Mouse (Mus musculus) brain, embryonic 18.5 days (tissue): Measurements from ENCODE around the gene Fxyd3.

ENCODE experiments used
- DNase-seq: peaks from one replicate; pipeline ENCODE4 v3.0.0-alpha.2; 2012; ENCODE audit warnings: low read depth, low spot score

The Fxyd3 gene

DNA sequence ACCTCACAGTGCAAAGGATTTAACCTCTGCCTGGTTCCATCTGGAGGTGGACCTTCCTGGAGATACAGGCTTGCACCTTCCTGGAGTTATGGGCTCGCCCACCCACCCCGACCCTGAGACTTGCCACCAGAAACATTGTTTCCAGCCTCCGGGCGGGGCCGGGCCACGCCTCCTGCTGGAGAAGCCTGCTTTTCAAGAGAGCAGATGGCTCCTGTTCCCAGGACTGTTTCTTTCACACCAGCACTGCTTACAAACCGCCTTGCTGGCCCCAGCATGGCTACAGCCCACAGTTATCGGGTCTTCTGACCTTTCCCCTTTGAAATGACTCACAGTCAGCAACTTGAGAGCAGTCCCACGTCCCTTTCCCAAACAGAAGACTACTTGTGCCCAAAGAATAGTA is 4.2 kb downstream of the Fxyd3 start:
- DNase-seq = no peak

DNA sequence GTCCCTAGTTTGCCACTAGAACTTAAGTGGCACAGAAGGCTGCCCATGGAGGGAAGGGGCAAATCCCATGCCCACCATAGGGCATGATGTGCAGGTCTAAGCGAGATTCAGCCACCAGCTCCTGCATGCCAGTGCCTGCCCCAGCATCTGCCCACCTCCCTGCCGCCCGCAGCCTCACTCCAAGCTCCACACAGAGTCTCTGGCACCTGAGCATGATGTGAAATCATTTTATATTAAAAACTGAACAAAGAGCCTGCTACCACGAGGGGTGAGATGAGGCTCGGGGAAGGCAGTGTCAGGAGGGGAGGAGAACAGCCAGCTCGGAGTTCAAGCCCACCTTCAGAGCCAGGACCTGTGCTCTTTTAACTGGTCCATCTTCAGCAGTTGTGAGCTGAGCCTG is 6.2 kb downstream of the Fxyd3 start:
- DNase-seq = no peak

DNA sequence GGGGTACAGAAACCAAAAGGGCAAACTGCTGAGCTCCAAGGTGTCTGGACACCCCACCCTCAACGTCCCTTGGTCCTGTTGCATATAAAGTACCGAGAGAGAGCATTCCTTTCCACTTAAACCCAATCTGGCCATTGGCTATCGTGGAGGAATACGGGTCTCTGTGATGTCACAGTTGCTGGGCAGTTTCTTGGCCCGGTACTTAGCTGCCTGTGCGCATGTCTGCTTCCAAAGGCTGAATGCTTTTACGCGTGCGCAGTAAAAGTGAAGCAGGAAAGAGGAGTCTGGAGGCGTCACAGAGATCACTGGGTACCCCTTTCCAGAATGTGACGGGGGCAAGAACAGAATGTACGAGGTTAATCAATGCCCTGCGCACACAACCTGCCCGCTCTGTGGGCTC is 7.0 kb downstream of the Fxyd3 start:
- DNase-seq = no peak

DNA sequence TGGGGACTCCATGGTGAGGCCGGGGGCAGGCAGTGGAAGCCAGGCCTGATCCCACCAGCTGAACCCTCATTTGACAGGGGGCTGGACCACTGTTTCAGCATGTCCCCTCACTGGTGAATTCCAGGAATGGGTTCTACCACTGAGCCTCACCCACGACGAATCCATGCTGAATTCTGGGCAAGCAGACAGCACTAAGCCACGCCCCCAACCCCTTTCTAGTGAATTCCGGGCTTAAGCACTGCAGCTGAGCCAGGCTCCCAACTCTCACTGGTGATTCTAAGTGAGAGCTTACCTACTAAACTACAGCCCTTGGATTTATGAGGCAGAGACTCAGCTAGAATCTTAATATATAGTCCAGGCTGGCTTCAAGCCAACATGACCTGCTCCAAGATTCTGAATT is 8.7 kb downstream of the Fxyd3 start:
- no peak for DNase-seq

DNA sequence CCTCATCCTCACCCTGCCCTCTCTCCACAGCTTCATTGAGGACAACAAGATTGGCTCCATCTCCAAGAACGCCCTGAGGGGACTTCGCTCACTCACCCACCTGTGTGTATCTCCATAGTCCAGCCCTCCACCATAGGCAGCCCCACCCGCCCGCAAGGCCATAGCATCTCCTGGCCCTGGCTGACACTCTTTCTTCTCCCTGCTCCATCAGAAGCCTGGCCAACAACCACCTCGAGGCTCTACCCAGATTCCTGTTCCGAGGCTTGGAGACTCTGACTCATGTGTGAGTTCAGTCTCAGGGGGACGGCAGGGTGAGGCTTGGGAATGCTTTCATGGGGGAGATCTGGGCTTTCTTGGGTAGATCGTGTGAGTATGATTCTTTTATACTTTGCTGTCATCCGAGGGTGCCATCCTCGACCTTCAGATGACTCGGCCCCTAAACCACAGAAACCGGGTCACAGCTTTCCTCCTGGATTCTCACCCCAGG is 13.4 kb downstream of the Fxyd3 start:
- DNase-seq = no peak

DNA sequence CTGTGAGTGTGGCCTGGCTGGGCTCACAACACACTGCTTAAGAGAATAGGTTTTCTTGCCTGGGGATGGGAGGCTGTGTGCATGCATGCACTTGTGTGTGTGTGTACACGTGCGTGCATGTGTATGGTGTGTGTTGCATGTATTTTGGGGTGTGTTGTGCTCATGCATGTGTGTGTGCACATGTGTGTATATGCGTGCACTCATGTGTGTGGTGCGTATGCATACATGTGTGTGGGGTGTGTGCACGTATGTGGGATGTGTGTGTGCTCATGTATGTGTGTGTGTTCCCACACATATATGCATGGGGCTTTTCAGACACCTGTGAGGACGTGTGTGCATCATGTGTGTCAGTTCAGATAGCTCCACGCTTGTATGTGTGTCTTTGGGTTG is 15.9 kb downstream of the Fxyd3 start:
- DNase-seq = no peak

DNA sequence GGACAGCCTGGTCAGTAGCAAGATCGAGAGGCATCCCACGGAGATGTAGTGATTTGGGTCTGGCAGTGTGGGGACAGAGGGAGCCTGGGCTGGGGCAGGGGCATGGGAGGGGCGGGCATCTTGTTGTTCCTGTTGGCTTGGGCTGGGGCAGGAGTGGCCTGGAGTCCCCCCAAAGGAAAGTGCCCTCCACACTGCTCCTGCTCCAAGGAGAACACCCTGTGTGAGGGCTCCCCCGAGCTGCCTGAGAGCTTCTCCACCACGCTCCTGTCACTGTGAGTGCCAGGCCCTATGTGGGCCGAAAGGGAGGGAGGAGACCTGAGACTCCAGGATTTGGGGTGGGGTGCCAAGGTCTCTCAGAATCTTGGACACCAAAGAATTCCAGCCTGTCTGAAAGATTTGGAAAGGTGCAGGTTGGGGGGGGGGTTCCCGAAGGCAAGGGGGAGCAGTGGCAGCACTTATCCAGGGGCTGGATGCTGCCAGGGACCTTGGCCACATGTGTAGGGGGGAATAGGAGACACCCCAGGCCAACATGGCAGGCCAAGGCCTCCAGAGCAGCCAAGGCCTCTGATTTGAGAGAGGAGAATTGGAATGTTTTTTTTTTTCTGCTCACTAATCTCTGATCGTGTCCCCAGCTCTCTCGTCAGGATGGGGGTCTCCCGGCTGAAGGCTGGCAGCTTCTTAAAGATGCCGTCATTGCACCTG is 16.4 kb downstream of the Fxyd3 start:
- no peak for DNase-seq

DNA sequence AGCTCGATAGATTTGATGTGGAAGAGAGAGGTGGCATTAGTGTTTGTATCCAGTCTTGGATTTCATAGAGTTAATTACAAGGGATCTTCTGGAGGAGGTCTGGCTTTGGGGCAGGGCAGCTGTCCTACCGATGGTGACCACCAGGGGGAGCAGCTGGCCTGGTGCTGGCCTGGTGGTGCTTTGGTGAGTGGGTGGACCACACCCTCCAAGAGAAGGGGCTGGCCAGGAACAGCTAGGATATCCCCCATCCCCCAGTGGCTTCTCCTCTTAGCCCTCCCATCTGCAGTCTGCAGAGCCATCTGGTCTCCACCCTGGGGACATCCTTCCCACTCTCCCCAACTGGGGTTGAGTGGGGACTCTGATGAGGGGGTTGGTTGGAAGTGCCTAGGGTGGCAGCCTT is 17.4 kb downstream of the Fxyd3 start, which contains the start of gene Lgi4:
Lgi4 (plus strand) TSS at position 235 of the 400 bp plus-strand sequence.
- DNase-seq = no peak

DNA sequence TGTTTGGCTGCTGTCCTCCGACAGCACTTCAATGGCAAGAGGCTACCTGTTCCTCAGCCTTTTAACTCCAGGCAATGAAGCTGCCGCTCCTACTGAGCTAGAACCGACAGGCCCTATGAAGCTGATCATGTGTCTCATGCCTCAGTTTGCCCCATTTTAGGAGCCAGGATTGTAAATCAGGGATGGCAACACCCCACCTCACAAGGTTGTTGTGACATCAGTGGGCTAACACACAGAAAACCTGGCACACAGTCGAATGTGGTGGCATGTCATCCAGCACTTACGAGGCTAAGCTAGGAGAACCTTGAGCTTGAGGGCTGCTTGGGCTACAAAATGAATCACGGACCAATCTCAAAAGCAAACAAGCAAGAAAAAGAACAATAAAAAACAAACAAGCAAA is 18.3 kb downstream of the Fxyd3 start:
- no peak for DNase-seq

DNA sequence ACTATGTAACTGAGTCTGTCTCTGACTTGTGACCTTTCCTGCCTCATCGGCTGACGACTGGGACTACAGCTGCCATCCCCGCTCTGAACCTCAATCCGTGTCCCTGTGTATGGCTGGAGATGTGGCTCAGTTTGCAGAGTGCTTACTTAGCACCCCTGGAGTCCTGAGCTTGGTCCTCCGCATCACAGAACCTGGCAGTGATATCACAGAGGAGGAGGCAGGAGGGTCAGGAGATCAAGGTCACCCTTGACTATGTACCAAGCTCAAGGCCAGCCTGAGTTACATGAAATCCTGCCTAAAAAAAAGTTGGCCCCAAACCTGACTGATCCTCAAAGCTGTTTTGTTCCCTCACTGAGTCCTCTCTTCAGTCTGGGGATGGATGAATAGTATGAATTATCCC is 18.8 kb downstream of the Fxyd3 start:
- DNase-seq = no peak

DNA sequence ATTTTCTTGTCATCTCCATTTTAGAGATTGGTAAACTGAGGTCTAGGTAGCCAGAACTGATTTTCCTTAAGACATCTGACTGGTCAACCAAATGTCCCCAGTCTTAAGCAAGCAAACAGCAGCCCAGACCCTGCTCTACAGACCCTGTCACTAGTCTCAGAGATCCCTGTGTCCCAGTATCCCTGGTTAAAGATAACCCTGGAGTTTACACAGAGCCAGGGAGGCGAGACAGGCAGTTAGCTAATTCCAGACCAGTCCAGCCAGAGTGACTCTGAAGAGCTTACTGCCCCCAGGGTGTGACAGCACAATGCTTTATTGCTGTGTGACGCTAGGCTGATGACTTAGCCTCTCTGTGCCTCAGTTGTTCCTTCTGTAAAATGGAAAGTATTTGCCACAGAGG is 19.4 kb downstream of the Fxyd3 start, which contains the start of gene Fxyd1:
Fxyd1 (minus strand) TSS at position 129 of the 400 bp plus-strand sequence.
- no peak for DNase-seq

DNA sequence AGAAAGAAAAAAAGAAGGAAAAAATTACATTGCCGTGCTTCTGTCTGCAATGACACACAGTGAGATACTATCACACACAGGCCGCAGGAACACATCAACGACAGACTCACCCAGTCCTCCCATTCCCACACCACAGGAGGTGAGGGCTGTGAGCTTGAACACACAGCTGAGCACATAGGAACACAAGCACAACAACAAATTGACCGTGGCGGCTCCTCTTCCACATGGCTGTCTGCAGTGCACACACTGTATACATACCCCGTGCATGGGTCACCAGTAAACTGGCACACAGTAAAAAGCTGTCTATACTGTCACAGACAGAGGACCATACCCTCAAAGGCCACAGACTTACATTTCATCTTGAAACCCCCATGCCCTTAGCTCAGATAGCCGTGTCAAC is 20.1 kb downstream of the Fxyd3 start:
- no peak for DNase-seq

DNA sequence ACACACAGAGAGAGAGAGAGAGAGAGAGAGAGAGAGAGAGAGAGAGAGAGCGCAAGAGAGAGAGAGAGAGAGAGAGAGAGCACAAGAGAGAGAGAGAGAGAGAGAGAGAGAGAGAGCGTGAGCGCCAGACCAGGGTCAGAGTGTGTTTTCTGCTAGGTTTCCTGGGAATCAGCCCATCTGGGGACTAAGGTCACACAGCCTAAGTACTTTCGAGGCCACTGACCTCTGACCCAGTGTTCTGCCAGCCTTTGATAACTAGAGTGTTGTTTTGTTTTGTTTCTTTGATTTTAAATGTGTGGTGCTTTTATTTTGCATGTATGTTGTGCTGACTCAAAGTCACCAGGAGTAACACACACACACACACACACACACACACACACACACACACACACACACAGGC is 20.6 kb downstream of the Fxyd3 start:
- DNase-seq = no peak

DNA sequence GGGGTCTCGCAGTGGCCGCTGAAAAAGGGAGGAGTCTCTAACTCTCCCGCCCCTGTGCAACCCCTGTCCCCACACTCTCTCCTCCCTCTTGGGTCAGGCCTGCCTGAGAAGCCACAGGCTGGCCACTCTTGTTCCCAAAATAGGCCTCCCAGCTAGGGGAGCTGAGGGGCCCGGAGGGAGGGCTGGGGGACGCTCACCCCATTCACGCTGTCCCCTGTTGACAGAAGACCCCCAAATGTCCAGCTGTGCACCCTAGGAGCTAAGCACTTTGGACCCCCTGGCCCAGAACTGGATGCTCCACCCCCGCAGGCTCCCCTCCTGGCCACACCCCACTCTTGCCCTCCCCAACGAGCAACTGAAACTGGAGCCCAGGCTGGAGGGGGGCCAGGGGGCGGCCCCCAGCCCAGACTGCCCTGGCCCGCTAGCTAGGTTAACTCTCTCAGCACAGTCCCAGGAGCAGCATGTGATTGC is 21.1 kb downstream of the Fxyd3 start:
- DNase-seq = no peak

DNA sequence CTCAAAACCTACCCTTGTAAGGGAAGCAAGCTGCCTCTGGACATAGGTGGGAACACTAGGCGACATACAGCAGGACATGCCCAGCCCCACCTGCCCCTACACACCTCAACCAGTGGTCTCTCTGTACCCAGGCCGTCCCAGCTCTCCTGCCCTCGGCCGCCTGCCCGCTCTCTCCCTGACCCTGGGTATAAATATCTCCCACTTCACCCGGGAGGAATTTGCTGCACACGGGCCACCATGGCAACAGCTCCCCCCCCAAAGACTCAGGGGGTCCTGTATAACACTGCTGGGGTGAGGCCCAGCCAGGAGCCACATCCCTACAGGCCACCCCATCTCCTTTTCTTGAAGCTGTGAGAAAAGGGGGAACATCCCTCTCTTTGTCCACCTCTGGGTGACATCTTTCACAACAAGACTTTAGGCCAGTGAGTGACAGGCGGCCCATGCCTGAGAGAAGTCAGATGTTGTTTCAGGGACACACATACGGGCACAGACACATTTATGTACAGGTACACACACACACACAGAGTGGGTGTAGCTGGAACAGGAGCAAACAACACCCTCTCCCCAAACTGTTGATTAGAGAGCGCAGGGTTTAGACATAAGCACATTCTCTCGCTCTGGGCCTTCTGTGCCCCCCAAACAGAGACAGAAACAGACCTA is 21.7 kb downstream of the Fxyd3 start:
- no peak for DNase-seq

DNA sequence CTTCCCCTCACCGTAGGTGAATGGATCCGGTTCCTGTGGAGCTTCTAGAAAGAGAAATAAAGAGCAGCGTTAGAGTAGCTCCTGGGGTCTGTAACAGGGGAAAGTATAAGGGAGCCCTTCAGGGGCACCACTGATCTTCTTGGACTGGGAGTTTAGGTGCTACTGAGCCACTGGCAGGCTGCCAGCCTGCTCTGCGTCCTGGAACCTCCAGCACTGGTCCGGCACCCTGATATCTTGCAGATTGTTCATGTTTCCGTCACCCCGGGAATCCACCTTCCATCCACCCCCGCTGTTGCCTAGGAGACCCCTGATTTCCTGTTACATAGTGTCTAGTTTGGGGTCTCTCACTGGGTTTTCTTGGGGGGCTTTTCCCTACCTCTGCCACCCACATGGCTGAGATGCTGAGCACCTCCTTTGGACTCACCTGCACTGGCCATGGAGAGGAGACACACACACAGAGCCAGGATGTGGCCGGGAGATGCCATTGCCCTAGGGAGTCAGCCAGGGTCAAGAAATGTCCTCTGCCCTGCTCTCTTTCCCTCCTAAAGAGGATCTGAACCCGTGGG is 22.5 kb downstream of the Fxyd3 start:
- no peak for DNase-seq

DNA sequence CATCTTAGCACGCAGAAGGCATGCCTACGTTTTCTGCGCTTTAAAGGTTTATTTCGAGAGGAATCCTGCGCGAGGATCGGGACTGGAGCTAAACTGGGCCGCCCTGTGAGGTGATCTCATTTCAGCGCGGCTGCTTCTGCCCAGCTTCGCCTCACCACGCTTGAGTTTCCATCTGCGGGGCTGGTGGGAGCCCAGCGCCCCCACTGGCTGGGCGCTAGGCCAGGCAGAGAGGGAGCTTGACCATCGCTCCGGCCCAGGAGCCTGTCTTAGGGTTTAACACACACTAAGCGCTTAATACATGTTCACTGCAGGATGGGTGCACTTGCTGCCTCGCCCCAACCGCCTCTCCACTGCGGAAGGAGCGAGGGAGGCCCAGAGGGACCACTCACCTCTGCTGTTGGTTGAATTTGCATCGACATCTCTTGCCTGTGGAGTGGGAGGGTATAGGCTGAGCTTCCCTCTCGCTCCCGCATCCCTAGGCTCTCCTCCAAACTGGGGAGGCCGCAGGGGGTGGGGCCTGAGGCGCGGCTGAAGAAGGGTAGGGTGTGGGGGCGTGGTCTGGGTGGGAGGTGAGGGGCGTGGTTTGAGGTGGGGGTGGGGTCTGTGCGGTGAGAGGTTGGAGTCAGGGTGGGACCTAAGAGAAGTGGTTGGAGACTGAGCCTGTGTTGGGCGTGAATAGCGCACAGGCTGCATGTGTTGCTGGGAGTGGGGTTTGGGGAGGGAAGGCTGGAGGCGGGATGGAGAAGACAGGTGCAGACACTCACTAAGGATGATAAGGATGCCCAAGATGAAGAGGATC is 23.7 kb downstream of the Fxyd3 start:
- DNase-seq = no peak

DNA sequence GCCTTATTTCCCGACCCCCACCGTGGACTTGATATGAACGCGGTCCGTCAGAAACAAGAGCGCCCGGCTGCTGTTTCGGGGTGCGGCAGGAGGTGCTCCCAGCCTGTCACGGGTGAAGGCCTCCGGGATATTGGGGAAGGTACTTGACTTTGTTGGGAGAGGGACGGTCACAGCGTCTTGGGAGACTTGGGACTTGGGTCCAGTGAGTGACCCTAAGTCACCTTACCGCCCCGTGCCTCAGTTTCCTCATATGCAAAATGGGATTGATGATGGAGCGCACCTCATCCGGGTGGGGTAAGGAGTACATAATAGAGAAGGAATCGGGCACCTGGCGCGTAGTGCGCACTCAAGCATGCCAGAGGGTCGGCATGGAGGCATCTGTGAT is 24.3 kb downstream of the Fxyd3 start:
- DNase-seq = no peak

DNA sequence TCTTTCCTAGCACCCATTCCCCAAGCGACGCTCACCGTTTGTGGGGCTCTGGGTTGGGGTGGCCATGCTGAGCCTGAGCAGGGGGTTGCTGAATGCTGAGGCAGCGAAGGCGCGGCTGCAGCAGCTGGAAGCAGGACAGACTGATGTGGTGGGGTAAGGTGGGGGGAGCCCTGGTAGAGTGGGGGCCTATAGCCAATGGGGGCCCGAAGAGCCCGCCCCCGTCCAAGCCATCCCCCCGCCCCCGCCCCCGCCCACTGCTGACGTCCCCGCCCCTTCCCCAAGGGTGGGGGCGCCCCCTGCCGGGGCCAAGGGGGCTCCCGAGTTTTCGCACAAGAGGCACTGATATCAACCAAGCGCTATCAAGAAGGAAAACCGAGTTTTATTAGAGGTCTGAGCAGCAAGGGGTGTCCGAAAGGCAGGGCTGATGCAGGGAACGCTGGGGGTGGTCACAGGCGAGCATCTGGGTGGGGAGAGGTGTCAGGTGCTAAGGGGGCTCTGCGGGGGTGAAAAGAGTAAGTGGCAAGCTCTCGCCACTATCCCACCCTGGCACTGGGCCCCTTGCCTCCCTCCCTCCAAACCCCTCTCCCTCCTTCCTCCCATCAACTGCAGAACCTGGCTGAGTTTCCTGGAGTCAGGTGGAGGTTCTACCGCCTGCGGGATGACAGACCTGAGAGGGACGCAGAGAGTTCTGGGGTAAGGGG is 25.0 kb downstream of the Fxyd3 start, which contains the start of gene Fxyd7:
Fxyd7 (minus strand) TSS at position 147 of the 701 bp plus-strand sequence.
- DNase-seq = no peak

DNA sequence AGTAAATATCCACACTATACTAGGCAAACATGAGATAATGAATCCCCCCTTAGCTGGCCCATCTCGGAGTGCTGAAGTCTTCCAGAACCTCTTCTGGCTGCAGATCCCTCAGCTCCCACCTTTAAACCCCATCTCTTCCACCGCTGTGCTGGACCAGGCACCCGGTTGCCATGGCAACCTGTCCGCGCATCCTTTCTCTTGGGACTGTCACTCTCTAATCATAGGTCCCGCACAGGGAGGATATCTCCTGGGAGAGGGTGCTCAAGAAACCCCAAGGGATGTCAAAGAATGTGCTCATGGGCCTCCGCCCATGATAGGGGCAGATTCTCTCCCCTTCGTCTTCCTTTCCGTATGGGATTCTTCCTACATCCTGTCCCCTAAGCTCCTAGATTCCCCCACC is 25.6 kb downstream of the Fxyd3 start:
- DNase-seq = no peak

DNA sequence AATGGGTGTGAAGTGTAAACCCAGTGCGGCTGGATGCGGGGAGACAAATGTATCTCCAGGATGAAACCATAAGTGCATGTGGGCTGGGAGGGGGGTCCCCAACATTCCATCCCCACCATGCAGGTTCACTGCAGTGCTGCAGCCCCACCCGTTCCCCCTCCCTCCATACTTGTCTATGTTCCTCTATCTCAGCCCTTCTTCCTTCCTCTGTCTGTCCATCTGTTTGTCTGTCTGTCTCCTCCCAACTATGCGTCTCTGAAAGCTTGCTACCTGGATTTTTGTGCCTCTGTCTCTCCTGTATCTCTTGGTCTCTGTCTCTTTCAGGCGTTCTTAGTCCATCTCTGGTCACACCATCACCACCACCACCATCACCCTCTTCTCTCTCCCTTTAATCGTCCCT is 26.0 kb downstream of the Fxyd3 start:
- no peak for DNase-seq
